ENCODE assay signal across 11 mouse cellular contexts in the genomic region with DNA sequence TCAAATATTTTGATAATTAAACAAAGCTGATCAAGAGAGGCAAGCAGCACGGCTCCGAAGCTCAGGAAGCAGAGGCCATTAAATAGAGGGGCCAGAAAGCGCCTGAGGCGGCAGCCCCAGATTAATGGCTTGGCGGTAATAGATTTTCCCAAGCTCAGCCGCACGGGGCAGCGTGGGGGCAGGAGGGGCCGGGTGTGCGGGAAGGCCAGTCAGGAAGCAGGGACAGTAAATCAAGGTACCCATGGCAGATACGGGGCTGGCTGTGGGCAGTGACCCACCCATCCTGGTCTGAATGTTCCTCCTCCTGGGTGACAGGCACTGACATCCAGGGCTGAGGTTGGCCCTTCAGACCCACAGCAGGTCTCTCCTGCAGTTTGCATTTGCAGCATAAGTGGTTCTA. TPM values are rescaled to one million over a fixed set of nuclear protein-coding genes. Genes with fewer than 3 reads are reported as not detected.
A peak's percentile ranks its signal among the peaks of the same experiment; 100 is the strongest.
DNase-seq lines count a peak whose midpoint lies in the region; ATAC-seq lines count a peak whose summit lies in the region.
"Had no signal": no experiment of that assay in that cellular context is flagged by ENCODE, and none has a peak within 500 bp of the region (broad histone marks: within the 10 kb centered on the region; RNA-seq: fewer than 3 reads in every experiment).

No protein-coding gene starts in this region.

- no peaks in the 10 kb centered on the region for H3K36me3 ChIP-seq in hindbrain, embryonic 11.5 days (ENCODE audit: control insufficient read depth, insufficient read depth, low read length)
- H3K36me3 ChIP-seq in hindbrain, embryonic 10.5 days: no peaks in the 10 kb centered on the region
- H3K36me3 ChIP-seq in hindbrain, embryonic 12.5 days: no peaks in the 10 kb centered on the region
- no peaks in the 10 kb centered on the region for H3K36me3 ChIP-seq in neural tube, embryonic 15.5 days
- H3K36me3 ChIP-seq: heart, embryonic 15.5 days had no signal

- no peaks in the 10 kb centered on the region for H3K27me3 ChIP-seq in hindbrain, embryonic 11.5 days (ENCODE audit: control insufficient read depth, insufficient read depth, low read length)
- H3K27me3 ChIP-seq in hindbrain, embryonic 10.5 days (ENCODE audit: insufficient read depth, poor library complexity, severe bottlenecking): peaks cover 12% of the 10 kb centered on the region; the same call in 1 of the 2 replicates
- H3K27me3 ChIP-seq in hindbrain, embryonic 12.5 days: 0 out of 2 replicates have a peak, but pooled peaks cover 6% of the 10 kb centered on the region
- H3K27me3 ChIP-seq in neural tube, embryonic 15.5 days (replicated peaks): 0 out of 2 replicates have a peak, but pooled peaks cover 5% of the 10 kb centered on the region
- H3K27me3 ChIP-seq: heart, embryonic 15.5 days had no signal

- no peak overlapping the region for H3K9ac ChIP-seq in hindbrain, embryonic 11.5 days (ENCODE audit: low read depth, low read length)
- no peak overlapping the region for H3K9ac ChIP-seq in hindbrain, embryonic 12.5 days
- no peak overlapping the region for H3K9ac ChIP-seq in neural tube, embryonic 15.5 days (replicated peaks)
- H3K9ac ChIP-seq: heart, embryonic 15.5 days had no signal

- H3K27ac ChIP-seq in hindbrain, embryonic 11.5 days (ENCODE audit: low read depth, low read length): peak overlapping the region; percentile 24; the same call in 1 of the 2 replicates
- H3K27ac ChIP-seq in hindbrain, embryonic 10.5 days: no peak overlapping the region; the same call in 1 of the 2 replicates
- no peak overlapping the region for H3K27ac ChIP-seq in hindbrain, embryonic 12.5 days
- 0 out of 2 replicates have a peak overlapping the region, but pooled peaks have one; percentile 54 for H3K27ac ChIP-seq in neural tube, embryonic 15.5 days (replicated peaks)
- H3K27ac ChIP-seq: heart, embryonic 15.5 days had no signal

- ATAC-seq in hindbrain, embryonic 11.5 days (ENCODE audit: low FRiP score): no peak
- ATAC-seq in hindbrain, embryonic 12.5 days (ENCODE audit: low FRiP score): peak; percentile 52
- peak; percentile 69 for ATAC-seq in neural tube, embryonic 15.5 days (ENCODE audit: low FRiP score)
- ATAC-seq: CD4-positive, CD25-positive, alpha-beta regulatory T cell, adult 4 months had no signal

- H3K9me3 ChIP-seq in hindbrain, embryonic 11.5 days (ENCODE audit: control insufficient read depth, low read length): no peaks in the 10 kb centered on the region
- no peaks in the 10 kb centered on the region for H3K9me3 ChIP-seq in hindbrain, embryonic 10.5 days
- no peaks in the 10 kb centered on the region for H3K9me3 ChIP-seq in hindbrain, embryonic 12.5 days (replicated peaks)
- no peaks in the 10 kb centered on the region for H3K9me3 ChIP-seq in neural tube, embryonic 15.5 days (replicated peaks)
- H3K9me3 ChIP-seq: heart, embryonic 15.5 days had no signal

- H3K4me2 ChIP-seq in hindbrain, embryonic 11.5 days (replicated peaks; ENCODE audit: low read depth, low read length): no peak overlapping the region
- H3K4me2 ChIP-seq in hindbrain, embryonic 12.5 days (replicated peaks): no peak overlapping the region
- H3K4me2 ChIP-seq in neural tube, embryonic 15.5 days: no peak overlapping the region
- H3K4me2 ChIP-seq: heart, embryonic 15.5 days had no signal

- WGBS in hindbrain, embryonic 11.5 days: 44% methylated on average over 11 of the region's 11 CpGs
- 61% methylated on average over 11 of the region's 11 CpGs for WGBS in hindbrain, embryonic 10.5 days
- WGBS in hindbrain, embryonic 12.5 days: 49% methylated on average over 11 of the region's 11 CpGs
- 7% methylated on average over 11 of the region's 11 CpGs for WGBS in neural tube, embryonic 15.5 days

- no peaks in the 10 kb centered on the region for H3K4me1 ChIP-seq in hindbrain, embryonic 11.5 days (replicated peaks; ENCODE audit: control insufficient read depth, insufficient read depth, low read length)
- peaks cover 32% of the 10 kb centered on the region for H3K4me1 ChIP-seq in hindbrain, embryonic 10.5 days (replicated peaks)
- H3K4me1 ChIP-seq in hindbrain, embryonic 12.5 days: peaks cover 26% of the 10 kb centered on the region
- H3K4me1 ChIP-seq in neural tube, embryonic 15.5 days: peaks cover 25% of the 10 kb centered on the region

- DNase-seq in hindbrain, embryonic 11.5 days (ENCODE audit: low spot score): peak; percentile 50
- DNase-seq in hindbrain, embryonic 10.5 days (ENCODE audit: low spot score): no peak
- peak; percentile 57 for DNase-seq in kidney, postnatal 14 days
- DNase-seq in urinary bladder, postnatal 14 days (ENCODE audit: low spot score): no peak
- no peak for DNase-seq in thymus, postnatal 36 days
- DNase-seq in frontal cortex, postnatal 14 days (ENCODE audit: low spot score in 2 of 2): no peak

- H3K4me3 ChIP-seq in hindbrain, embryonic 11.5 days (ENCODE audit: low read depth, low read length): no peak overlapping the region
- no peak overlapping the region for H3K4me3 ChIP-seq in hindbrain, embryonic 10.5 days
- H3K4me3 ChIP-seq in hindbrain, embryonic 12.5 days: no peak overlapping the region
- H3K4me3 ChIP-seq in neural tube, embryonic 15.5 days (replicated peaks): no peak overlapping the region
- H3K4me3 ChIP-seq: heart, embryonic 15.5 days; megakaryocyte, embryonic 14.5 days had no signal

RNA-seq across cellular contexts. Expression of gene Ttc34, which starts 55.9 kb away (rescaled TPM):
- polyA plus RNA-seq in hindbrain, embryonic 11.5 days (2014; fragmentation: Nextera tagmentation; extraction: Ambion mirVana): 0.09 and 0.32 TPM in 2 replicates
- polyA plus RNA-seq in hindbrain, embryonic 10.5 days (2016; fragmentation: Nextera tagmentation; extraction: Ambion mirVana): 0.65 and 0.68 TPM in 2 replicates
- polyA plus RNA-seq in hindbrain, embryonic 12.5 days (2016; fragmentation: Nextera tagmentation; extraction: Ambion mirVana): 0.27 and 0.72 TPM in 2 replicates
- 1.0 and 1.6 TPM in 2 replicates for polyA plus RNA-seq in neural tube, embryonic 15.5 days (2015; fragmentation: Nextera tagmentation; extraction: Ambion mirVana)
- polyA plus RNA-seq: CD4-positive, CD25-positive, alpha-beta regulatory T cell, adult 4 months had no signal

Comparison
In these comparisons a context has a peak if more than half of its experiments do, and no peak if none do; other contexts are left out.
1. DNase-seq: peak in hindbrain, embryonic 11.5 days (single experiment) and kidney, postnatal 14 days (single experiment); none in hindbrain, embryonic 10.5 days (single experiment), urinary bladder, postnatal 14 days (single experiment), thymus, postnatal 36 days (0 of 2) and frontal cortex, postnatal 14 days (0 of 2).
2. H3K27ac ChIP-seq: peak in hindbrain, embryonic 11.5 days (single experiment) and neural tube, embryonic 15.5 days (single experiment); none in hindbrain, embryonic 10.5 days (single experiment) and hindbrain, embryonic 12.5 days (single experiment).